Mouse (Mus musculus): ENCODE data around the gene Mbnl1.

Gene Mbnl1

DNA sequence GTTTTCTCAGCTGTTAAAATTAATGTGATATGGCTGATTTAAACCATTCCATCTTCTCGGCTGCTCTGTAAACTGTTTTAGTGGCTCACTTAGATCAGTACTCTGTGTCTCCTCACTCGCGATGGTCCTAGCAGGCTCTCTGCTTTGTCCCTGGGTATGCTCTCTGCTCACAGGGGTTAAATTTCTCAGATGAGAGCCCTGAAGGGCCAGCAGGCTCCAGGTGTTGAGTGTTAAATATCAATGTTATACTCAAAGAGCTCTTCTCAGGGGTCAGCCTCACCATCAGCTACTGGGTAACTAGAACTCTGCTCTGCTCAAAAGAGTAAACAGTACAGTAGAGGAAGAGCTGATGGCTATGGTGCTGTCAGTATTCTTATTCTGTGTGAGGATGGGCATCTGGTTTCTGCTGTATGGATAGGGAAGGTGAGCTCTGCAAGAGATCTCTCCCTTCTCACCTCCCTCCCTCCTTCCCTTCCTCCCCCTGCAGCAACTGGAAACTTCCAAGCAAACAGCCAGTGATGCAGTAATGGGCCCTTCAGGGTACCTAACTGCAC lies 44.7 kb downstream of the Mbnl1 start:
- no peak for DNase-seq (ENCODE audit: low spot score)

DNA sequence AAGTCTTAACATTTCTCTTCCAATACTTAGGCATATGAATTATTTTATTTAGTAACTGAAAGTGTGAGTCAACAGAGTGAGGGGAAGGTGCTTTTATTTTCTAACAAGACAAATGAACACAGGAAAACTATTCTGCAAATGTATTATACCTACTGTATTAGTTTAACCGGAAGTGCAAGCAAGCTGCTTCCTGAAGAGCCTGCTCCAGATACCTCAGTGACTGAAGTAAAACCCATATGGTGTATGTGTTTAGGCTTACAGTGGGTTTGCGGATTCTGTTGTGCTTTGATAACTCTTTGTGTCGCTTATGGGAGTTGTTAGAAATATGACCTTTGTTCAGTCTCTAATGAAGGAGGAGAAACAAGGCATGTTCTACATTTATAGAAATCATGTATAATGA lies 46.7 kb downstream of the Mbnl1 start:
- DNase-seq (ENCODE audit: low spot score): no peak

DNA sequence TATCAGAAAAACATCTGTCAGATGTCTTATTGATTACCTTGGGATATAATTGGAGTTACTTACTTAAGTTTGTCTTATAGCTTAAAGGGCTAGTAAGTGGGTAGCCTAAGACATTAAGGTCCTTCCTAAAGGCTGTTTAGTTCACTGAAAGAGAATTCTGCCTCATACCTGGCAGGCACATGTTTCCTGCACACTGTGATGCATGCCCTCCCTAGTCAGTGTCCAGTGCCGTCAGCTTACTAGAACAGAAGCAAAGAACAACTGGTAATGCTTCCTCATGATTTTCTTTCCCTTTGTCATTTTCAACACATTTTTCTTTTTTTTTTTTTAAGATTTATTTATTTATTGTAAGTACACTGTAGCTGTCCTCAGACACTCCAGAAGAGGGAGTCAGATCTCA lies 51.5 kb downstream of the Mbnl1 start:
- no peak for DNase-seq (ENCODE audit: low spot score)

DNA sequence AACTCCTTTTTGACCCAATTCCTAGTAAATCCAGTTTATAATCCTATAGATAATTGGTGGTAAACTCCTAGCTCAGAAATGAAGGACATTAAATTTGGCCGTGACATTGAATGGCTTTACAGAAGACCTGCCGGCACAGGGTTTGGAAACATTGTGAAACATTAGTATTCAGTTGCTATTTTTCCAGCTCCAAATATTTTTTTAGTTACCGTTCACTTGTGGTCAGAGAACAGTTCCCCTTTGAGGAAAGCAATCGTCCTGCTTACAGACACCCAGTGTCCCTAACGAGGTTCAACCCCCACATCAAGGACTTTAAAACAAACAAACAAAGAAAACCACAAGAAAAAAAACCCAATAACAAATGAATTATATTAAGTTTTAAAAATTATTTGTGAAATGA lies 58.7 kb downstream of the Mbnl1 start:
- DNase-seq (ENCODE audit: low spot score): no peak

DNA sequence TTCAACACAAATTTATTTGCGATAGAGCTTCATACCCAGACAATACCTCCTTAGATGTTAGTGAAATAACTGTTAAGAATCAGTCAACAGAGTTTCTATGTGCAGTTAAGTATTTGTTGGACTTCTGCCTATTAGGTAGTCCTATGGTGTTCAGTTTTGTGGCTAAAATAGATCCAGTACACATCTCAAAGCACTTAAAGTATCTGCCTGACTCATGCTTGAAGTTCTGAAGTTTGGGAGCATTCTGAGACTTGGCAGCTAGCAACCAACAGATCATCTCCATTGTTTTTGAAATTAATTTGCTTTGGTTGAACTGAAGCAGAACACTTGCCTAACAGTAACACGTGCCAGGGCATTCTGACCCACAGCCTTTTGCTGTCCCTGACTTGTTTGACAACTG lies 59.2 kb downstream of the Mbnl1 start:
- no peak for DNase-seq (ENCODE audit: low spot score)

DNA sequence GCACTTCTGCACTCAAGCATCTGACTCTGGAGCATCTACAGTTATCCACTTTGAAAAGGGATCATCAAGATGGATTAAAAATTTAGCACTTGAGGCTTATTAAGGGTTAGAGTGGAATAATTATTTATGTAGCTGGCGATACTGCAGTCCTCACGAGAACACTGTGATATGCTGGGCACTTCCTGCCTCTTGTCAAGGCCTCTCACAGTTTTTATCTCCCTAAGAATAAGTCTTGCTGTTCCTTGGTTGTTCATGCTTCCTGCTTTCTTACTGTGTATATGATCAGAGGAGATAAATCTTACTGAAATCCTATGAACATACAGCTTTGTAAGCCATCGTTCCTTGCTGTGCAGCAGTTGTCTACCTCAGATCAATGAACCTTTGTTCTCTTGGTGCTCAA lies 62.6 kb downstream of the Mbnl1 start:
- no peak for DNase-seq (ENCODE audit: low spot score)

DNA sequence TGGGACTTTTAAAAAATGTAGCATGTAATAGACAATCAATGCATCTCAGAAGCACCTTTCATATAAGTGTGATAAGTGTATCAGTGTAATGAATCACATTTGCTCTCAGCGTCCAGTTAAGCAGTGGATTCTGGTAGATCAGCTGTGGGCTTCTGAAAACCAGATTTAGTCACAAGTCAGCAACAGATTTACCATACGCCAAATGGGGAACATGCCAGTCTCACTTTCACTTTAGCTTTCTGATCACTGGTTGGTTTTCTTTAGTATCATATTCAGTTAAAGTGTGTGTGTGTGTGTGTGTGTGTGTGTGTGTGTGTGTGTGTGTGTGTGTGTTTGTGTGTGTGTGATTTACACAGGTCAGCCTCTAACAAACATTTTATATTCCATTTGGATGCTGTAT lies 64.4 kb downstream of the Mbnl1 start:
- no peak for DNase-seq (ENCODE audit: low spot score)

DNA sequence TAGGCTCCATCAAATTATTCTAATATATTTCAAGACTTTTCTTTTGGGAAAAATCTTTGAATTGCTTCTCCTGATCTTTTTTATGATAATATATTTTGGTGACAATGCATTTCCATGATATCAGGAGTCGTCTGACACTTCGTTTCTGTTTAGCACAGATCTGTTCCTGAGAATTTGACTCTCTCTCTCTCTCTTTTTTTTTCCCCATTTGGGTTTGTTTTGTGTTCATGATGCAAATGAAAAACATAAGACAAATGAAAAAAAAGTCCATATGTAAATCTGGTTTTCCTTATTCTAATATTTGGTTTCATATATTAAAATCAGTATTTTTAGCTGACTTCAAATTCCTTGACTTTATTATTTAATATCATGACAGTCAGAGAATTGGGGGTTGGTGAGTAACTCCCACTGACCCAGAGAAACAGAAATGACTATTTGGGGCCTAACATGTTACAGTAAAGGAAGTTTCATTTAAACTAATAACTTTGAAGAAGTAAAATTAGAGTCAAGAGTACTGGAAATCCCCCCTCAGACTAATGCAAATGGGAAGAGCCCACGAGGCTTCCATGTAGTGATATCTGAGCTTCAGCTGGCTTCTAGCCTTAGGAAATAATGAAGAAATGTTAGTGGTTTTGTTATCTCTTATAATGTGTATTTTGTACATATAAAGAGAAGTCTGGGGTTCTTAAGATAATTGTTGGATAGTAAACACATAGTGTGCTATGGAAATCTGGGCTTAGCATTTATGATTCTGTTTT lies 65.8 kb downstream of the Mbnl1 start:
- DNase-seq (ENCODE audit: low spot score): no peak

DNA sequence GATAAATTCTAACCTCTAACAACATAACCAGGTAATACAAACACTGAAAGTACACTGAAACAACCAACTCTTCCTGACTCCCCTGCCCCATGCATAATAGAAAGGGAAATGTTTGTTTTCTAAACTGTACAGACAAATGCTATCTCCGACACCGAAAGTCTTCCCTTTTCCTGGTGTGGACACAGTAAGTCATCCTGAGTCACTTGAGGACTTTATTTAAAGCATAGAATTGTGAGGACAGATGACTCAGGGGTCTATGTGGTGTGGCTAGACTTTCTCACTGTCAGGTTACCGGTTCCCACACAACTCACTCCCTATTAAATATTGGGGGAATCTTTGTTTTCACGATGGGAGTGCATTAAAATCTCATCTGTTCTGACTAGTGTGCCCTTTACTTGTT lies 68.5 kb downstream of the Mbnl1 start:
- no peak for DNase-seq (ENCODE audit: low spot score)

DNA sequence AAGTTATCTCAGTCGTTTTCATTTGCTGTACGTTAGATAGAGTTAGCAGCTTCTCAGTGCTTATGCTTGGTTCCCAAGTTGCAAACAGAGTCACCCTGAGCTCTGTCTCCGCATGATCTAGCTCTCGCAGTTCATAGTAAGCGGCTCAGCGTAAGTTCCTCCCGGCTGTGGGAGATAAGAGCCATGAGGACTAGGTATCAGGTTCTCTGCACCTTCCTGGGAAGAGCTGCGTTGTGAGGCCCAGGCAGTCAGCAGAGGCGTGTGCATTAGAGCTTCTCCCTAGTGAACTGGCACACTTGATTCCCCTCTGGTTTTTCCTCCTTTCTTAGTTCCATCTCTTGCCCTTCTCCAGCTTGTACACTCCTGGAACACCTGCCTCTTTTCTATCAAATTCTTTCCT lies 73.6 kb downstream of the Mbnl1 start:
- DNase-seq (ENCODE audit: low spot score): no peak

DNA sequence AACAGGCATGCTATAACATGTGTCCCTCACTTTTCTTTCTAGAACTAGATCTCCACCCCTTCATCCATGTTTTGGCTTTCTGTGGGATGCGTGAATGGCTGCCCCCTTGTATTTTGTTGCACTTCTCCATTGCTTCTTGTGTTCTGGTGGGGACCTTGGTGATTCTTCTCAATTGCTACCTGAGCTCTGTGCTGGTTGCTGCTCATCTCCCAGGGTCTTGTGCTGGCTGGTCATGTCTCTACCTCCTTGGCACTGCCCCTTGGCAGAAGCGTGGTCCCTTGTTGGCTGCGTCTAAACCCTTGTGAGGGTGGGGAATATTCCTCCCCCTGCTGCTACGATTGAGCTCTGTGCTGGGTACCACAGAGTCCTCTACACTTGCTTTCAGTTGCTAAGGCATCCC lies 74.3 kb downstream of the Mbnl1 start:
- DNase-seq (ENCODE audit: low spot score): no peak

DNA sequence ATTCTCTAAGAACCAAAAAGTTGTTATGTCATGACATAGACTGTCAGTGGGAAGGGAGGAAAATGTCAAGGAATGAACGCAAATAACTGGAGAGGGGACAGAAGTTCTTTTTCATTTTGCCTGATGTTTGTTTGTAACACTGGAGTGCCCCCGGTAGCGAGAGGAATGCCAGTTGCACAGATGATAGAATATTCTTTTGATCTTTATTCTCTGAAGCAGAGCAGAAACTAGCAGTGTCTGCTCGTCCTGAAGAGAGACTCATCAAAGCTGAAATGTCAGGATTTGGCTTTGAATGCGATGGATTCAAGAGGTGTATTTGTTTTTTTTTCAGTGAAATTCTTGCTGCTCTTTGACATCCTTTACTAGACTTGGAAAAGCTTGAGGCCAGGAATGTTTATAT lies 77.9 kb downstream of the Mbnl1 start:
- DNase-seq (ENCODE audit: low spot score): no peak

DNA sequence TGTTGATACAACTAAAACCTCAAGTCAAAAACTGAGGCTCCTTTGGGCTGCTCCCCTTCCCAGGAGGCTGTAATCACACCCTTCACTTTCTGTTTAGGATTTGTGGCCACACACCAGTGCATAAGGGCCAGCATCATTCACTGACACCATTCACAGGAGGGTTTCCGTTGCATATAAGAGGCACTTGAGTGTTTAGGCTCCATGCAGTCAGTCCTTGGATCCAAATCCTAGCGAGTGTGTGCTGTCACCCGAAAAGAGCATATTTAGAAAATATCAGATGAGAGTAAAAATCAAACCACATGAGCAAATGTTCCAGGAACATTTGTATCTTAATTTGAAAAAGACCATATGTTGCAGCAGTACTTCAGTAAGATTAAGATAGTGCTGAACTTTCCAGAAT lies 79.0 kb downstream of the Mbnl1 start:
- DNase-seq (ENCODE audit: low spot score): no peak

DNA sequence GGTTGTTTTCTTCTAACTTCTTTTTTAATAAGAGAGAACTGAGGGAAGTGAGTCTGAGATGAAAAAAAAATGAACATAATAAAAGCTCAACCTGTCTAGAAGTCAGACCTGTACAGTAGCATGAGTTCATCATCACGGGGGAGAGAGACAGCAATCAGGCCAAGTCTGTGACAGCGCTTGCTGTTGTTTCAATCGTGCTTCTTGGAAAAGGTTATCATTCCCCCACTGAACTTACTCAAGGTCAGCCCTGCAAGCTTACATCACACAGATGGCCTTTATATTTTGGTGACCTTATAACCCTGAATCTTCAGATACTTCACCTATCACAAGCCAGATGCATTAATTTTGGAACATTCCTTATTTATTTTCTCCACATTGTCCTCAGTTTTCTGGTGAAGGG lies 80.4 kb downstream of the Mbnl1 start:
- no peak for DNase-seq (ENCODE audit: low spot score)

DNA sequence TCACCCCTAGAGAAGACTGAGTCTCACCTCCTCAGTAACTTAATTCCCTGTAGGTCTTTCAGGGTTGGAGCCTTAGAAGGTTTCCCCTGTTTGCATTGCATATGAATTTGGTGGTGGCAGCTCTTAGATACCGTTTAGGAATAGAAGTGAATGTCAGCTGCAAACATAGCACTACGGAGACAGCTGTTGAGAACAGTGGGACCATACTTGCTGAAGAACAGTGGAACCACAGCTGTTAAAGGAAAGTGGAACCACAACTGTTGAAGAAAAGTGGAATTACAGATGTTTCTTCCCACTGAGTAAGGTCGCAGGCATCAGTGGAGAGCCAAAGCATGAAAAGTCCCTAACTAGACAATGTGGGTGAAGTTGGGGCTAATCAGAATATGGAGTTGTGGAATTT lies 84.0 kb downstream of the Mbnl1 start:
- no peak for DNase-seq (ENCODE audit: low spot score)

DNA sequence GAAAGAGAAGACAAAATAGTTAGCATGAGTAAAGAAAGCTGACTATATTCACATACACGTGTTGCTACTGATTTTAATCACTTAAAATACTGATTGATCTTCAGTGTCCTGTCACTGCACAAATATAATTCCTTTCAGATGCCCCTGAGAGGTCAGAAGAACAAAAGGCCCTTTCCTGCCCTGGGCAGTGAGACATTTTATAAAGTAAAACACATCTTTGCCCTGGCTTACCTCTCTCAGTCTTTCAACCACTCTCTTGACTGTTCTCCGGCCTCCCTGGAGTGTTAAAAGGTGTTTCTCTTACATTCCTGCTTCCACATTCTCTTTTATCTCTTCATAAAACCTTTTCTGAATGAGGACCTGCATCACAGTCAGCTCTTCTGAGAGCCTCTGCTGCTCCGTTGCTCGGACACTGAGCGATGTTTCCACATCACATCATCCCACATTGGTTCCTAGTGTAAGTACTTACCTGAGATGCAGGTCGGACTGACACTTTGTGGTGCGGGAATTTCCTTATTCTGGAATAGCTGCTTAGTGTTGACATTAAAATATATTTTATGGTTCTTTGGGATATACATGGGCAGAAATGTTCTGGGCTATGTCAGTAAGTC lies 85.7 kb downstream of the Mbnl1 start:
- DNase-seq (ENCODE audit: low spot score): no peak

DNA sequence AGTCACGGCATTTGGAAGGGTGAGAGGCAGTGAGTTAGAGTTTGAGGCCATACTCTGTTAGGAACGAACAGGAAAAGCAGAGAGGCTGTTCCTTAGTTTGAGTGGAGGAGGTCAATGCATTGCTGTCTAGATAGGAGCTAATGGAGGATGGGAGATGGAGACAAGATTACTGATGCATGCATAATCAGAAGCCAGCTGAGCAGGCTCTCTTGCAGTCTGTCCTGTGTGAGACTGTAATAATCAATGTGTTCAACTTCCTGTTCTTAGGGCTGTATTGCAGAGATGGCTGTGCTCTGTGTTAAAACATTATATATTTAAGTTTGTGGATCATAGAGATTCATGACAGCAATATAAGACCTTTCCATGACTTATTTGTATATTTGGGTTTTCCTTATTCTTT lies 87.1 kb downstream of the Mbnl1 start:
- no peak for DNase-seq (ENCODE audit: low spot score)

DNA sequence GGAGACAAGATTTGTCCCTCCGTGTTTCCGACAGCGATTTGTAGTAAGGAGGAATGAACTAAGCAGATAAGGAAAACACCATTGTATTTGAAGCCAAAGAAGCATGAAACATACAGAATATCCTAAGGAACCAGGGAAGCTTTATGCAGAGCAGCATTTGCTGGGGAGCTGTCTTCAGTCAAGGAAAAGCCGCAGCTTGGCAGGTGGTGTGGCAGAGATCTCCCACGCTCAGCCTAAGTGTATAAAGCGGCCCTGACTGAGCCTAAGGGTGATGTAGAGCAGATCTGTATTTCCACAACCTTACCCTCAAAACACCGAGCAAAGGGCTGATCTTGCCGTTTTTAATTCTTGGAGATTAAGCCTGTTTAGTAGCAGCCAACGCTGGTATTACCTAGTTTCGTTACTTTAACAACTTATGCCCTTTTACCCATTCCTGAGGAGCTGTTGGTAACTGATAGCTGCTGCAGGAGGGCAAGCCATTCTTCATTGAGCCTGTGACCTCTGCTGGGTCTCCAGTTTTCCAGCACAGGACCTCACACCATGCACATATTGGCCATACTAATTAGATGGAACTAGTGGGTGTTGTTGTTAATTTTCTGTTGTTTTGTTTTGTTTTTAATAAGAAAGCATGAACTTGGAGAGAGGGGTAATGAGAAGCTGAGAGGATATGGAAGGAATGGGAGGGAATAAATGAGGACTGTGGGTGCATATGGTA lies 91.1 kb downstream of the Mbnl1 start:
- no peak for DNase-seq (ENCODE audit: low spot score)

DNA sequence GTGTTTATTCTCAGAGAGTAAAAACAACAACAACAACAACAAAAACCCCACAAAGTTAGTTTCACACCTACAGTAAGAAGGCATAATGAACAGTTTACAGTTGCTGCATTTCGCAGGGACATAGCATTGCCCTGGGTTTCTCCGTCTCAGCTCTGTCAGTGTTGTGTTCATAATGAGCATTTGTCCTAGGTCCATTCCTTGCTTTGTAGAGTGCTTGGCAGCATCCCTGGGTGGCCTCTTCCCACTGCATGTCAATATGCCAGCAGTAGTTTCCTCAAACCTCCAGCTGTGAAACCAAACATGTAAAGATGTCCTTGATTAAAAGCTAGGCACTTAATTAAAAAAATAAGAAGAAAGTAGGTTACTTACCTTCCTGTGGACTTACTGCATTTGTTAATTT lies 91.6 kb downstream of the Mbnl1 start:
- no peak for DNase-seq (ENCODE audit: low spot score)

DNA sequence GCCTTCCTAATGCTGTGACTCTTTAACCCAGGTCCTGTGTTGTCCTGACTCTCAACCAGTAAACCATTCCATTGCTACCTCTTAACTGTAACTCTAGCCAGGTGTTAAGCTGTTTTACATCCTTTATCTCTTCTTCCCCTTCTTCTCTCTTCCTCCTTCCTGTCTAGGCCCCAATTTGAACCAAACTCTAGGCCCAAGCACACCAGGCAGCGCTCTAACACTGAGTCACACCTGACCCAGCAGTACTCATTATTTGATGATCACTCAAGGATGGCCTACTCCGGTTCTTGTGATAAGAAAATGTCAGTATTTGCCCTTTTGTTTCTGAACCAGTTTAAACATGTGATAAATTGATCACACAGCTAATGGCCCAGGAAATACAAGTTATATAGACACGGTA lies 92.6 kb downstream of the Mbnl1 start:
- no peak for DNase-seq (ENCODE audit: low spot score)

DNA sequence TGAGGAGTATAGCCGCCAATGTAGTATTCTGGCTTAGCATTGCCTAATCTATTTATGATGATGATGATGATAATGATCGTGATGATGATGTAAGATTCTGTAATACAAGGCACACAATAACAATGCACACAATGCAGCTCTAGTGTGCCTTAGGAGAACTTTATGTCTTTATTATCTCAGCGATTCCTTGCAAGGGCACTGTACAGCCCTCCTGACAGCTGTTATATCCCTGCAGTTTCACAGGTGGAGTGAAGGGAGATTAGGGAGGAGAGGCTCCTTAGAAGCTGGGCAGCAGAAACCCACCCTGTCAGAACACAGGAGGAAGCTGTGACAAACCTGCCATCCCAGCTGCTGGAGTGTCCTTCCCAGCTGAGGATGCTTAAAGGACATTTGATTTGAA lies 93.3 kb downstream of the Mbnl1 start:
- DNase-seq (ENCODE audit: low spot score): no peak

DNA sequence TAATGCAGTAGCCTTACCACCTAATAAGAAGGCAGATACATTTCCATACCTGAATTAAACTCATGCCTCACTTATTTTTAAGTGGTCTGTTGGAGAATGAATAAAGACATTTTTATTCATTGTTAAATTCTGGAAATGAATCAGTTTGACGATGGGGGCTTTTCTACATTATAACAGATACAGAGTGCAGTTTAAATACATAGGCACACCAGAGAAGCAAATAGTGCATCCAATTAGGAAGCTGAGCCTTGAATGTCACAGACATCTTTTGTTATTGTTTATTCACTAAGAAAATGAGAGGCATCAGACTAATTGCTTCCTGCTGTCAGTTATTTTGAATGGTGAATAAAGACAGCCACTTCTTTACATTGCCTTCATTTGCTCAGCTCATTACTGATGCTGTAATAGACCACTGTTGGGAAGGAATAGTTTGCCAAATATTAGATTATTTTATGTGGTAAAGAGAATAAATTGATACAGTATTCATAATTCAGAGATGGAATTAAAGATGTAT lies 95.6 kb downstream of the Mbnl1 start:
- DNase-seq (ENCODE audit: low spot score): no peak

Measured in ovary, postnatal 36 days (tissue).